Mouse (Mus musculus): ENCODE results near the gene Metrn. TPM values are rescaled to one million over a fixed set of nuclear protein-coding genes. Genes with fewer than 3 reads are reported as not detected.

The Metrn gene
- total RNA-seq, 2 experiments from 2014 or later: 64.3 to 72.0 TPM

DNA sequence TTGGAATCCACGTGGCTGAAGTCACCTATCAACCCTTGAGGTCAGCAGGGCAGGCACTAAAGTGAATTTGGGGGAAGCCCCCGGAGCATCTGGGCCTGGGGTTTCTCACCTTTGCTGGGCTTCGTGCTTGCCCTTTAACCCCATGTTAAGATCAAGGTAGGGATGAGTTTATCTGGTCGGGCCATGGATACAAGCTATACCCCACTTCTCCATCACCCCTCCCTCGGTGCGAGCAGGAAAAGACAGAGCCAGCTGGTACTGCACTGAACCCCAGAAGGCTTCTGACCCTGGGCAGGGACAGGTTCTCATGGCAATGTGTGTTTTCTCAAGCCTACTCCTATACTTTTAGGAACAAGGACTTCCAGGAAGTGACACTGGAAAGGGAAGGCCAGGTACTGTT, 15.6 kb downstream of the Metrn start:
- intact Hi-C loops (cut with DNase I): no loop called here
- no peak for DNase-seq

DNA sequence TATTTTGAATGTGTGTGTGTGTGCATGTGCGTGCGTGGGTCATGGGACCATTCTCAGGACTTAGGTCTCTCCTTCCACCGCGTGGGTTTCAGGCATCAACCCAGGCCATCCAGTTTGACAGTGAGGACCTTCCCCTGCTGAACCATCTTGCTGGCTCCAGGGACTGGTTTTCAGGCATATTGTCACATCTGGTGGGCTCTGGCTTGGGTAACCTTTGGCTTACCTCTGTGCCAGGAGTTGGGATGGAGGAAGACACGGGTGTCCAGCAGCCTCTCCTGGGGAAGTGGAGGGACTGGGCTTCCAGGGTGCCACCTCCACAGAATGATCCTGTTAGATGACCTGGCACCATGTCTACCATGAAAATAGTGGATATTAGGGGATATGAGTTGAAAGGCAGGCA, 19.0 kb downstream of the Metrn start:
- DNase-seq: no peak
- intact Hi-C loops (cut with DNase I): no loop called here

DNA sequence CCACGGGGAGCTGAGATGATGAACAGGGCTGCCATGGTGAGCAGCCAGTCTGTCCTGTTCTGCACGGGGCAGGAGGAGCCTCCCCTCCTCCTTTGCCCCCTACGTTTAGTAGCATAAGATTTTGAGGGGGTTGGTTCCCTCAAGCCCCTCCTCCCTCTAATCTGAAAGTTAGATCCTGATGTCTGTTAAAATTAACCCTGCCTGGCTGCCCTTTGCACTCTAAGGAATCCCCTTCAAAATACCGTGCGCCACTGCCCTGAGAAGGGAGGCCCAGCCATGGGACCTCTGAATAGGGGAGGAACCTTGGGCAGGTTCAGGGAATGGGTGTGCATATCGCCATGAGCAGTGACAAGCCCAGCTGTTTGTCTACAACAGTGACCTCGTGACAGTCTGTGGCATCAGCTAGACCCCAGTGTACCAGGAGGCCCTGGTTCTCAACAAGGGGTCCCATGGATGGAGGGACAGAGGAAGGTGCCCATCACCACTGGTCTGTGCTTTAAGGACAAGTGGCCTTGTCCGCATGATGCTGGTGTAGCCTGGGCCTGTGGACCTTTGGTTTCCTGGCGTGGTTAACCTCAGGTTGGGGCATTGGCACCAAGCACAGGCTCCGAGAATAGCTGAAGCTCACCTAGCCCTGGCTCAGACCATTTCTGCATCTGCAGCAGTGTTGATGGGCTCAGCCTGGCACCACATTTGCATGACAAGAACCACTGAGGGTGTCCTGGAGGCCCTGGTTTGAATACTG, 21.4 kb downstream of the Metrn start:
- intact Hi-C loops (cut with DNase I): loop anchor here (2.0 kb wide), 1 partner anchor 17 kb away; the partner anchor contains the start of gene Fam173a
- no peak for DNase-seq

DNA sequence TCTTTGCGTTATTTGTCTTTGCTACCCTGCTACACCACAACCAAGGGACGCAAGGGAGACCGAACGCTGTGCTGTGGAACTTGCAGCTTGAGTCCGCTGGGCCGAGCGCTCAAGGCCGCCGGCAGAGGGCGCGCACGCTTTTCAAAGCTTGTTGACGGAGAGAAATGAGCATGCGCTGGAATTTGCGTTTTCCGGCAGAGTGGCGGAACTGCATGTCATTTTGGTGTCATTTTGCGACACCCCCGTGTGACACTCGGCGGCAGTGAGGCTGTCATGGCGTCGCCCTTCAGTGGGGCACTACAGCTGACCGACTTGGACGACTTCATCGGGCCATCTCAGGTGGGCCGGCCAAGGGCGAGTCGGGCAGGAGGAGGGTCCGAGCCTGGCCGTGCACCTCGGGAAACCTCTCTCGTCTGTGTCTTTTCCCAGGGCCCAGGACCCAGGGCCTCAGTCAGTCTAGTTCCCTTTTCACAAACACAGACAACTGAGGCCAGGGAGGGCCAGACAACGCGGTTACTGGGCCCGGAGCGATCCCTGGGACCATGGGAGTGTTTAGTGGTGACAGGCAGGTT, 23.3 kb downstream of the Metrn start, which contains the start of gene Narfl:
Gene Narfl (plus strand): TSS at position 228 of the 572 bp plus-strand sequence.
- intact Hi-C loops (cut with DNase I): loop anchor here (1.0 to 2.0 kb wide), 3 partner anchors 19 to 28 kb away; partner anchors contain the start of gene Fam173a
- DNase-seq: peak; percentile 98 to 99

DNA sequence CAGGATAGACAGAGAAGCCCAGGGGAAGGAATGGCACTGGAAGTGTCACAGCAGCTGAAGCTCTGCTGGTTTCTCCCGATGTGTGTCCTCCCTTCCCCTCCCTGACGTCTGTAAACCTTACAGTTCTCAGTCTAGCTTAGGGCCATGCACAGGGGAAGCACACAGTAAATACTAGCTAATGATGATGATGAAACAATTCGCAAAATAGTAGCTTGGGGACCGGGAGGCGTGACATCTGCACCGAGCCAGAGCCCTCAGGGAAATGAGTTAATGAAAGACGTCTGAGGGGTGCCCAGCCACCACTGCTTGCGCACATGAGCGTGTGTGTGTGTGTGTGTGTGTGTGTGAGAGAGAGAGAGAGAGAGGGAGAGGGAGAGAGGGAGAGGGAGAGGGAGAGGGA, 27.6 kb downstream of the Metrn start:
- intact Hi-C loops (cut with DNase I): no loop called here
- no peak for DNase-seq

DNA sequence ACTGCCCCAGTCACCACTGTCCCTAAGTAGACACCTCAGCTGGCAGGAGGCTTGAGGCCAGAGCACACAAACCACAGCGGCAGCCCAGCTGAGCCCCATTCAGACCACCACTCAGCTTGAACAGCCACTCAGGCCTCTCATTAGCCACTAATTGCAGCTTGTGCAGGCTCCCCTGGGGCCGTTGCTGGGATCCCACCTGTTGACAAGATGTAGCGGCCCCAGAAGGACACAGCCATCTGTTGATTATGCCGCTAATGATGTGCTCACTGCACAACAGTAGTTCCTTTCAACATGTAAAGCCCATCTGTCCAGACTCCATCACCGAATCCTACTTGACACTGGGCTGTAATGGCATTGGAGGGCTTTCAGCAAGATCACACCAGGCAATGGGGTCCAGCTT, 31.1 kb downstream of the Metrn start:
- intact Hi-C loops (cut with DNase I): no loop called here
- no peak for DNase-seq

DNA sequence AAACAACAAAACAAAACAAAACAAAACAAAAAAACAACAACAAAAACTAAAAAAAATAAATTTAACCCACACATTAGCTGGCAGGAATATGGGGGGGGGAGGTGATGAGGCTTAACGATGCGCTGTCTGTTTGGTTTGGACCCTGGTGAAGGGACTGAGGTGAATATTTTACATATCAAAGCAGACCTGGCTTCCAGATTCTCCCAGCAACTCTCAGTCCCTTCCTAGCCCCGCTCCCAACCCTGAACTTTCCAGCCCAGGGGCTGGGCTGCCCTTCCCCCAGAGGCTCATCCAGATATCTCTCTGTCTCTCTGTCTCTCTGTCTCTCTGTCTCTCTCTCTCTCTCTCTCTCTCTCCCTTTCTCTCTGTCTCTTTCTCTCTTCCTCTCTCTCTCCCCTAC, 34.3 kb downstream of the Metrn start:
- no peak for DNase-seq
- intact Hi-C loops (cut with DNase I): no loop called here

DNA sequence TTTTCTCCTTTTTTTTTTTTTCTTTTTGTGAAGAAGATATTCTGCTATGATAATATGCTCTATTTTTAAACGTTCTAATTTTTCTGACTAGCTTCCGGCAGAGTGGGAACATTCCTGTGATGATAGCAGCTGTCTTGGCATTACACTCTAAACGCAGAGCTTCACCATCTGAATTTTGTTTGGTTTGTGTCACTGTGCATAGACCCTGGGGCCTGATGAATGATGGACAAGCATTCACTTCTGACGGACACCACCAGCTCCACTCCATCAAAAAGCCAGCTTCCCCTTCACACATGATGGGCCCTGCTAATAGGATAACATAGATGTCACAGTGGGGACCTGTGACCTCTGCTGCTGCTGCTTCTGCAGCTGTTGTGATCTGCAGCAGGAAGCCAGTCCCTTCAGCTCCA, 35.4 kb downstream of the Metrn start:
- intact Hi-C loops (cut with DNase I): no loop called here
- no peak for DNase-seq

DNA sequence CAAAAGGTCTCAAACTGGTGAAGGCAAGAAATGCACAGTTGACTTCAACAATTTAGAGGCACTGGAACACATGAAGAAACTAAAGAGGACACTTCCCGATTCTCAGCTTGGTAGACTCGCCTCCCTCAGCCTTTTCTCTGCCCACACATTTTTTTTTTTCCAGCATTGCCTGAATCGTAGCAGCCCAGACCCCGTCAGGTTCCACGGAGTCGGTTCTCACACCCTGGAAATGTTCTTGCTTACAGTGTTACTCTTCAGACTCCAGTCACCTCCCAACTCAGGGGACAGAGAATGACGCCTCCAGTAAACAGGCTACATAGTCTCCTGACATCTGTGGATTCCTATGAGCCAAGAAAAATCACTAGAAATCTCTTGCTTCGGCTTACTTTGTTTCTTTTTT, 36.8 kb downstream of the Metrn start:
- DNase-seq: no peak
- intact Hi-C loops (cut with DNase I): no loop called here

DNA sequence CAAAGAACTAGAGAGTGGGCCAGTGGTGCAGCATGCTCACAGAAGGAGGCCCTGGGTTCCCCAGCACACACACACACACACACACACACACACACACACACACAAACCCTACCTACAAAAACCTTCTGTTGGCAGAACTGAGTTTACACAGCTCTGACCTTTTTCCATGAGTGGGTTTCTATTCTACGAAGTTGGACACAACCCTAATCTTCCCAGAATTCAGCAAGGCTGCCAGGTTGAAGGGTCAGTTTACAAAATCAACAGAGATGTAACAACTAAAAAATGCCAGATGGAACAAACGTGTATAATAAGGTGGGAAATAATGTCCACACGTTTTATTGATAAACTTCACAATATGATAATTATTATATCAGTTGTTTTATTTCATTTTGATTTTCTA, 39.2 kb downstream of the Metrn start:
- intact Hi-C loops (cut with DNase I): no loop called here
- no peak for DNase-seq

DNA sequence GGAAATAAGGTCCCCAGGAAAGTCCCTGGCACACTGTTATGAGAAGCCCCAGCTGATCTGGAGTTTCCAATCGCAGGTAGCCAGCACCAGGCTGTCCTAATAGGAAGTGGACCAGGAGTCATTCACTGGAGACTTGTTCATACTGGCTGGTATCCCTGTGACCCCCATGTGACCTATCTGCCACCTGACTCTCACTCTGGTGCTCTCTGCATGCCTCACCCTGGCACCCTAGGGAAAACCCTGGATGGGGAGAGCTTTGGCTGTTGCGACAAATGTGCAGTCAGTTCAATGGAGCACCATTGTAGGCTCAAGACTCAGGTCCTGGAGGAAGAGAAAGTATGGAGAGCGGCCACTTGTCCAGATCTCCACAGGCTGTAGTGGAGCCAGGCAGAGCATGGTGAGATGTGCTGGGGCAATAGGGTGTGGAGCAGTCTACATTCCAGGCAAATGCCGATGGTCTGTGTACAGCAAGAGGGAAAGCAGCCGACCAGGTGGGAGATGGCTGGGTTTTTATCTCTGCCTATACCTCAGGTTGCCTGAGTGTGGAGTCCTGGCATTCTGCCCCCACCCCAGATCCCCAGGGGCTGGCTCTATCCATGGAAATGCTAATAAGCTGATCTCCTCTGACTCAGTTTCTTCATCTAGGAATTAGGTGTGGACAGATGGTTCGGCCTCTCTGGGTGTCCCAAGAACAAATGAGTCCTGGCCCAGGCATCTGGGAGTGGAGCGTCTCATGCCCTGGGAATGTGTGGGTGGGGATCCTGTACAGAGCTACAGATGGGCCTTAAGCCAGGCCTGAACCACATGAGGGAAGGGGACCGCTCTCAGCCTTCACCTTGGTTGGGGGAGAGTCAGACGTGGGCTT, 40.3 kb downstream of the Metrn start:
- no peak for DNase-seq
- intact Hi-C loops (cut with DNase I): no loop called here

DNA sequence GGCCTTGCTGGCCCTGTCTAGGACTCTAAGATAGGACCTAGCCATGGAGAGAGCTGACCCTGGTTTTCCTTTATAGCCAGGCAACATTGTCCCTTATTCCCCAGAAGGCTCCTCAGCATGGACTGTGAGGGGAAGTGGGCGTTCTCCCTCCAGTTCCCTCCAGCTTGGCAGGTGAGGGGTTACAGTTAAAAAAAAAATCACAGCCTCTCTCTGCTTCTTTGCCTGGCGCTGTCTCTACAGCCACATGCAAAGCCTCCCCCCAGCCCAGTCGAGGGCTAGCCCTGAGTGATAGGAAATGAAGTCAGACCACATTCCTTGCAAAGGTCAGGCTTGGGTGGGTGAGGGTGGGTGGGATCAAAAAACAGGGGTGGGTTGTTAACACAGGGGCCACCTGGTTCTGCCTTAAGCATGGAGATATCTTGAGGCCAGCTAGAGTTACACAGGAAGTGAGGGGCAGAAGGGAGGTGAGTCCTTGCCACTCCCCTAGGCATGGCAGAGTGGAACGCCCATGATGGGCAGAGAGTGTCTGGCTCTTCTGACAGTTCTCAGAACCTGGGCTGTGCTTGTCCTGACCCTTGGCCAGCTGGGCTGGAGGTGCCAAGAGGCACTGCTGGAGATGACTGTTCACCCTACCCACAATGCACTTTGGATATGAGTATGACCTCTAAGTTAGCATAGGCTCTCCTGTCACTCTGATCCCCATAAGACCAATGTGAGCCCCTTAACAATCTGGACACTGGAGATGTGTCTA, 41.1 kb downstream of the Metrn start:
- no peak for DNase-seq
- intact Hi-C loops (cut with DNase I): no loop called here

DNA sequence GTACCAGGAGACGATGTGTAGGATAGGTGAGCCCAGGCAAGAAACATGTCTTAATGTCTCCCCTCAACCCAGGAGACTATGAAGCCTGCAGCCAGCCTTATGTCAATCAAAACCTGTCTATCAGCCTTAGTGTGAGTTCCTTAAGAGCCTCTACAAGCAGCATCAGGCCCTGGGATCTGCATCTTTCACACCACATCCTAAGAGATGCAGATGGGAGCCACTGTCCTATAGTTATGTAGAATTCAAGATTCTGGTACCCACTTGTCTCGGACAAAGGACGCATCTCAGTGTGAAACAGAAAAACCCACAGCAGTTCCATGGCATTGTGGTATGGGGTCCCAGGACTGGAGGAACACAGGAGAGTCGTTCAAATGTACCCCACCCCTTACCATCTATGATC, 41.9 kb downstream of the Metrn start:
- intact Hi-C loops (cut with DNase I): no loop called here
- DNase-seq: no peak

DNA sequence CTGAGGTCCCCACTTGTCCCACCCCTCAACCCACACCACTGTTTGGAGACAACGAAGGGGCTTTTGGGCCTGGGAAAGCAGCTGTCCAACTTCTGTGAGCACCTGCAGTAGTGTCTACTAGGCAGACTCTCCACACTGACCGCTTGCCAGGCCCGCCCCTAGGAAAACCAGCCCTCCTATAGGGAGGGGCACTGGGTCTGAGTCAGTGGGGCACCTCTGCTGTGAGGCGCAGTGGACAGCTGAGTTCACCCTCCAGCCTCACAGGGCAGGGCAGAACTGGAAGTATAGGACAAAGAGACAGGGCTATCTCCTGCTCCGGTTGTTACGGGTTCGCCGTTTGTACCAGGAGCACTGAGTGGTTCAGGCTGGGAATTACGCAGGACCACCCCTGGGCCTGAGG, 42.7 kb downstream of the Metrn start, which contains the start of gene Msln:
Gene Msln (minus strand): TSS at position 138 of the 400 bp plus-strand sequence.
- DNase-seq: no peak
- intact Hi-C loops (cut with DNase I): no loop called here

DNA sequence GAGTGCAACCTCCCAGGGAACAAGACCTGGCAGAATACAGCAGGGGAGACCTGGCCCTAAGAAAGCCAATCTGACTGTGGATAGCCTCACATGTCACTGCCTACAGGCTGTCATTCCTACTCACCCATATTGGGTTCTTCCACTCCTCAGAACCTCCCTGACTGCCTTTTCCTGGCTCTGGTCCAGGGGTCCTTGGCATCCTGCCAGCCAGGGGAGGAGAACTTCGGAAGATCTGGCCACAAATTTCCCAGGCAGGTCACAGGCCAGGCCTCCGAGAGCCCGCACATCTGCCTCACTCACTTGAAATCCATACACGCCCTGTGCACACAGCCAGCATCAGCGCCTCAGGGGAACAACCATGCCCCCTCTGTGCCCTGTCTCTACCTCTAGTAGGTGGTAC, 45.5 kb downstream of the Metrn start:
- intact Hi-C loops (cut with DNase I): no loop called here
- peak in 1 of 2 experiments; percentile 47 for DNase-seq

DNA sequence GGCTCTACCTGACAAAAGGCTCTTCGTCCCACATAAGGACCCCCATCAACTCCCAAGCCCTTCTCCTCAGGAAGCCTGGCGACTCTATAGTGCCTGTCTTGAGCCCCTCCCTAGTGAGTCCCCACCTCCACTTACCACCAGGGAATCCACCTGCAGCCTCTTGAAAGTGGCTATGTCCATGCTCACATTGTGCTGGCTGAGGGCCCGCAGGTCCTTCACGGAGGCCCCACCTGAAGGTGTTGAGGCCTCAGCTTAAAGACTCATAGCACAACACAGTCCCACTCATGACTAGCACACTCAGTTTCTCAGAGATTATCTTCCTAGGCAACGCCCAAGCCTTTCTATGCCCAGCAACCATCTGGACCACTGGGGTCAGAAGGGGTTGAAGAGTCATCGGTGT, 47.6 kb downstream of the Metrn start:
- intact Hi-C loops (cut with DNase I): no loop called here
- no peak for DNase-seq

DNA sequence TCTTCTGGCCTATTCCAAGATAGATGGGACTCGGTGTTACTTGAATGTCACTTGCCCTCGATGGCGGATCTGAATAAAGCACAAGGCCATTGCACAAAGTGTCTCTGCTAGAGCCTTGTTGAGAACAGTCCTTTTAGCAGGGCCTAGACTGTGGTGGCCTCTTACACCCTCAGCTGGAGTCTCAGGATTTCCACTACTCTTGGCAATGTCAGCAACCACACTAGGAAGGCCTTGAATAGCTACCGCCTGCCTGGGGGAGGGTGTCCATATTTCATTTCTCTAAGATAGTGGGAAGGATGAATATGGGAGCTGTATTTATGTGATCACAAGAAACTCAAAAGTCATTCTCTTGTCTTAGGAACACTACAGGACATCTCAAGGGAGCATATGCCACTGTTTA, 48.7 kb downstream of the Metrn start:
- DNase-seq: no peak

DNA sequence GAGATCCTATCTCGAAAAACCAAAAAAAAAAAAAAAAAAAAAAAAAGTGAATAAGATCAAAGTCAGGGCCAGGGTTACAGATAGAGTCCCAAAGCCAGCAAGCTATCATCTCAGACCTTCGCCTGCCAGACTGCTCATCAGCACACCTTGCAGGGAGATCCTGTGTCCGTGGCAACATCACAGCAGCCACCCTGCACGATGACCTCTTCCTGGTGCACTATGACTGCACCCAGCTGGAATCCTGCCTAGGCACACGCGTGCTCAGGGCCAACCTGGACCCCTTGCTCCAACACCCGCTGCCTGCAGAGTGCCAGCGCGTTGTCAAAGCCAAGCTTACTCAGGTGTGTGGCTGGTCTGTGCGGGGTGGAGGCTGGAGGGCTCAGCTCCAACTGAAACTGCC, 52.6 kb downstream of the Metrn start:
- no peak for DNase-seq

More for the DNA sequence above, 48.7 kb downstream of the Metrn start:
- intact Hi-C loops (cut with DNase I): no loop called here

DNA sequence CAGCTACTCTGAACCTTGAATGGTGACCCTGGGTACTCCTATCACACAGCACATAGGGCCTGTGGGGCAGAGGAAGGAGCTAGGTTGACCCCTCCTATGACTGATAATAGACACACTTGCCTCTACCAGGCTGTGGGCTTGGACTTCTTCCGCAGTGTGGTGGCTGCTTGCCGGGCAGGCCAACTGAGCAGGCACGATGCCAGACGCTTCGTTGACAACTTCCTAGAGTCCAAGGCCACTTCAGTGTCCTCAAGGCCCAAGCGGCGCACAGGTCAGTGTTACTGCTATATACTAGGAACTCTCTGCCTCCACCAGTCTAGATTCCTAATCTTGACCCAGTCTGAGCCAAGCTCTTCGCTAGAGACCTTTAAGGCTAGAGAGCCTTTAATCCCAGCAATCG, 53.1 kb downstream of the Metrn start:
- no peak for DNase-seq
- intact Hi-C loops (cut with DNase I): no loop called here

More for the DNA sequence above, 52.6 kb downstream of the Metrn start:
- intact Hi-C loops (cut with DNase I): no loop called here

All from heart, postnatal 36 days (tissue).